Mouse (Mus musculus) bone marrow macrophage, adult 2 months (primary cell): ENCODE data around the gene M6pr.

Experiments used
- CTCF ChIP-seq: IDR thresholded peaks from 2 replicates; pipeline ENCODE4 v1.5.1; 2012; ENCODE audit warnings: low read depth, mild to moderate bottlenecking, low read length, moderate library complexity
- POLR2A ChIP-seq: IDR thresholded peaks from 2 replicates; pipeline ENCODE4 v1.6.1; 2012; ENCODE audit warnings: mild to moderate bottlenecking, low read depth, low read length, borderline replicate concordance

DNA sequence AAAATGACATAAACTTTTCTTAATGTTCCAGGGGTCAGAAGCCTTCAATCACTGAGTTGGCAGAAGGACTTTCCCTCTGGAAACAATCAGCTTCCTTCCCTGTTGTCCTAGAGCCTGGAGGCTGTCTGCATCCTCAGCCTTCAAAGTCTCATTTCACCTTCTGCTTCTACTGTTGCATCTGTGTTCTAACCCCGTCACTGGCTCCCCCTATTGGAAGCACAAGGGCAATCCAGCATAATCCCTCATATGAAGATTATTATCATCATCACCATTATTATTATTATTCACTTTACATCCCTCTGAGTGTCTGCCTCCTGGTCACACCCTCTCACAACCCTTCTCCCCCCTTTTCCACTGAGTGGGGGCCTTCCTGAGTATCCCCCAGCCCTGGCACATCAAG lies 20.3 kb upstream of the M6pr start:
- TF ChIP-seq CTCF, result no peak
- TF ChIP-seq POLR2A, result no peak
